Mouse (Mus musculus): ENCODE measurements at regions not wholly inside any gene's neighbourhood (a gene's known extent, or its start where the extent isn't known, plus 50 kb on each side); places are given as distances from the start of the nearest gene placed in this dataset.

DNA sequence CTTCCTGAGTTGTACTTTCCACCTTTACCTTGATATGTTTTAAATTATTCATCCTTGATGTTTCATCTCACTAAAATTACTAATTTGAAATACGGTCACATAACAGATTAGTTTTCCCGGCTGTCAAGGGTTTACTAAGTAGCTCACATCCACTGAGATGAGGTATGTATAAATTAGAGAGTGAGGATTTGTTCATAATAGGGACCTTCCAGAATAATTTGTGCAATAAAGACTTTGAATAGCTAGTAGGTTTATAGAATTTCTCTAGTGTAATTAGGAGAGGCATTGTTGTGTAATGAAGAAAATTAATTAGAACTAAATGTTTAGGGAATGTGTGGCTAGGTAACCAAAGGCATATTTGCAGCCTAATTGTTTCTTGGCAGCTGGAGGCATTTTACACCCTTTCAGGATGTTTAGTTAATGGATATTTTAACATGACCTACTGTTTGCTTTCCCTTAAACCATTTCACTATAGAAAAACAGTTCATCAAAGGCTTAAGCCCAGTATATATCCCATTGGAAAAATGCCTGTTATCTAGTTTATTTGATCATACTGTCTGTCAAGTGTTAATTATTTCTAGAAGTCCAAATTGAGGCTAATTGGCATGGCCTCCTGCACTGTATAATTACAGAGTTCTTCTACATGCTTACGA, 70.8 kb downstream of the Mat2b start:
- no peak for DNase-seq

- no peak for DNase-seq
These were observed 75.0 kb downstream of the Mat2b start for GRCm38 (mm10) chr11:40620036-40620435.

- no peak for DNase-seq
These were observed 92.0 kb downstream of the Mat2b start for GRCm38 (mm10) chr11:40603008-40603407.

- peak in 1 of 2 experiments; percentile 56 for DNase-seq
These were observed 93.5 kb downstream of the Mat2b start for GRCm38 (mm10) chr11:40601572-40601909.

- no peak for DNase-seq
These were observed 94.0 kb downstream of the Mat2b start for GRCm38 (mm10) chr11:40600773-40601571.

GRCm38 (mm10) chr11:40599956-40600772, 94.8 kb downstream of the Mat2b start:
- peak in 1 of 2 experiments; percentile 26 for DNase-seq

GRCm38 (mm10) chr11:40596347-40596746, 98.7 kb downstream of the Mat2b start:
- DNase-seq = no peak

GRCm38 (mm10) chr11:40592056-40592455, 102.9 kb downstream of the Mat2b start:
- no peak for DNase-seq

GRCm38 (mm10) chr11:40573758-40574139, 121.3 kb downstream of the Mat2b start:
- no peak for DNase-seq

GRCm38 (mm10) chr11:40572953-40573757, 121.8 kb downstream of the Mat2b start:
- DNase-seq = no peak

DNA sequence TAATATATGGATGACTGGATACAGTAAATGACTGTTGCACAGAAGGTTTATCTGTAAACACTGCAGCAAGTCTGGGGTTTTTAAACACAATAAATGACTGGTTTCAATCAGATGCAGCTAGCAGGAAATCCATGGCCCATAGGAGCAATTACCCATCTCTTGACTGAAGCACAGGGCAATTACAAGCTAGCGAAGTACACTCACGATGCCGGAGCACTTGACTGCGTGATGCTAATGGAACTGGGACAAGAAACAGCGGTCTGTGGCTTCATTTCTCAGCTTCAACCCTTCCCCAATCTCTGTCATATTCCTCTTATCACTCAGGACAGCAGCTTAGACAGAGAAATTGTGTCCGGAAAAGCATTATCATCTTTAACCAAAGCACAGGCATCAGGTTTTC, 132.1 kb downstream of the Mat2b start:
- no peak for DNase-seq

- DNase-seq = no peak
These were observed 133.0 kb downstream of the Mat2b start for GRCm38 (mm10) chr11:40561983-40562382.

- no peak for DNase-seq
These were observed 133.6 kb downstream of the Mat2b start for GRCm38 (mm10) chr11:40561400-40561799.

DNA sequence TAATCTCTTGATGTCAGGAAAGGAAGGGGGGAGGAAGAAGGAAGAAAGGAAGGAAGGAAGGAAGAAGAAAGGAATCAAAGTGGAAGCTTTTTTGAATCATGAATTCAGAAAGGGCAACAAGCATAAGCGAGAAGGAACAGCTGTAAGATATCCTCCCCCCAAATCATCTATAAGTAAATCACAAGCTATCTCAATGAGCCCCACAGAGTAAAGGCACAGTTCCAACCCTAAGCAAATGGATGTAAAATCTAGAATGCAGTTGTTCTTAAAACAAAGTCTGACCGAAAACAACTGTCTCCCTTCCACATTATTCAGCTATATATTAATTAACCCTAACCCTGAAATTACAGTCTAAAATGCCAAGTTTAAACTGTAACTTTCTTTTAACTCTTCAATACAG, 136.5 kb downstream of the Mat2b start:
- no peak for DNase-seq

DNA sequence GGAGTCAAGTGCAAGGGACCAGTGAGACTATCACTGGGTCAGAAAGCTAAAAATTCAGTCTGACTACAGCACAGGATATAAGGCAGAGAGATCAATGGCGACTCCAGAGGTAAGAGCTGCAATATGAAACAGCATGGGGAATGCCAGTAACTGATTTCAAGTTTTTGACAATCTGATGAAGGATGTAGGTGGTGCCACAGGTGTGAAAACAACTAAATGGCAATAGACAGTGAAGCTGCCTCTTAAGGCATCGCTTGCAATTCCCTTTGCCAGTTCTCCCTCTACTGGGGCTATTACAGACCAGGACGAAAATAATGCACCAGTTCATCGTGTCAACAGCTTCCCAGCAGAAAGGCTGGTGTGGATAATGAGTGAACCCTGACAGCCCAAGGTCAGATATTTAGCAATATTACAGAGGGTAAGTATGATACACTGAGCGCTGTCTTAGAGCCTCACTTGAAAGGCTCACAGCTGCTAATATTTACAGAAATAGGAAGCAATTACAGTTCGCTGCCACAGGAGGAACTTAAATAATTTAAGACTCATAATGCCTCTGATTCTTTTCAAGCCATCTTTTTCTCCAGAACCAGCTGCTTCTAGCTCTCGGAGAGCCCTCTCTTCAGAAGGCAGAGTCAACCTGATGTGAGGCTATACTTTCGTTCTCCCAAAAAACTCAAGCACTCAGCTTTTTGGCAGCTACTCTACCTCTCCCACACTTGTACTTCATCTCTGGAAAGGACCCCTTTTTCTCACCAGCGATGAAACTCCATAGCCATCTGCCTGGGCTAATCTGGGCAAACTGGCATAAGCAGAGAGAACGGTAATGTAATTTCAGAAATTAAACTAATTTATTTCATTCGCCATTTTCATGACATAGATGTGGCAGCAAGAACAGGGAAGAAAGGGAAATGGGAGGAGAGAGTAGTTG, 139.9 kb downstream of the Mat2b start:
- no peak for DNase-seq

GRCm38 (mm10) chr11:40552054-40552453, 142.9 kb downstream of the Mat2b start:
- no peak for DNase-seq

GRCm38 (mm10) chr11:40546596-40546995, 148.4 kb downstream of the Mat2b start:
- DNase-seq = no peak

DNA sequence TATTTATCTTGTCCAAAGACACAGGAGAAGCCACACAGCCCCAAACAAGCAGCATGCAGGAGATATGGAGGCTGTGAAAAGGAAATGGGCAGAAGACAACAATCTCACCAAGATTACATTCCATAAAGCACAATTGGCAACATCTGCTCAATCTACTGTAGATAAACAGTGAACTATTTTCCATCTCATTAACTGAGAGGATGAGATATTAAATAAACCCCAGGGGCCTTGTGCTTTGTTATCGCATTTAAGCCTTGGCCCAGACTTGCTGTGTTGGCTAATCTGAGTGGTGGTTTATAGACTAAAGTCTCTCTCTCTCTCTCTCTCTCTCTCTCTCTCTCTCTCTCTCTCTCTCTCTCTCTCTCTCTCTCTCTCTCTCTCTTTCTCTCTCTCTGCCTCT, 149.5 kb downstream of the Mat2b start:
- no peak for DNase-seq

GRCm38 (mm10) chr11:40540229-40540628, 154.8 kb downstream of the Mat2b start:
- no peak for DNase-seq

DNA sequence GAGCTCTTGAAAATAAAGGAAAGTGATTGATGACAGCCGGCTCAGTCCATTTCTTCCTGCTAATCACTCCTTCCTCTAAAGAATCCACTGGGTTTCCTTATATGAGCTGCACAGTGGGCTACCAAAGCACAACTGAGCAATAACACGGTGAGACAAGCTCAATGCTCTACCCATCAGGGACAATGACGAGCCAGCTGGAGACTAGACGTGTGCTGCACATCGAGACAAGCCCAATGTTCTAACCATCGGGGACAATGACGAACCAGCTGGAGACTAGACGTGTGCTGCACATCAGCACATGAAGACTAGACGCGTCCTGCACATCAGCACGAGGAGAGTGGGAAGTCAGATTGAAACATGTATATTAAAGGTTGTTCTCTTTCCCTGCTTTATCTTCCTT, 155.2 kb downstream of the Mat2b start:
- DNase-seq = no peak

DNA sequence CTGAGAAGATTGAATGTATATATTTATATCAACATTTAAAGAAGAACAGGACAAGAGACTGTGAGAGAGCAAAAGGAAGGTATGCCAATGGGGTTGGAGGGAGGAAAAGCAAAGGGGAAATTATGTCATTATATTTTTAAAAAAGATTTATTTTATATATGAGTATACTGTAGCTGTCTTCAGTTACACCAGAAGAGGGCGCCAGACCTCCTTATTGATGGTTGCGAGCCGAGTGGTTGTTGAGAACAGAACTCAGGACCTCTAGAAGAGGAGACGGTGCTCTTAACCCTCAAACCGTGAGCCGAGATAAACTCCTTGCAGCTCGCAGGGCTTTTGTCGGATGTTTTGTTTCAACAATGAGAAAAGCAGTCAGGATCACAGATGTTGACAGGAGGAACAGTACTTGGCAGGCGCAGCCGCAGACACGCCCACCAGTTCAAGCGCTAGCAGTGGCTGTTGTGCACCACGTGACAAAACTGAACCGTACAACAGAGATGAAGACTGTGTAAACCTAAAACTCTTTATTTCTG, 158.7 kb downstream of the Mat2b start:
- no peak for DNase-seq

All from heart, adult 18-20 months (tissue).